Mouse (Mus musculus) hindbrain, embryonic 11.5 days (tissue): ENCODE measurements around the gene Cep128. TPM values are rescaled to one million over a fixed set of nuclear protein-coding genes. Genes with fewer than 3 reads are reported as not detected.

Experiments used
- ATAC-seq: fragments of 200-750 bp; cut with Nextera tagmentation; 2 replicates; pipeline ENCODE4 v1.8.0; 2017; ENCODE audit warnings: mild to moderate bottlenecking, moderate TSS enrichment, moderate library complexity; ENCODE audit not compliant: low FRiP score
- DNase-seq: peaks from one replicate; pipeline ENCODE4 v3.0.0-alpha.2; 2015; ENCODE audit warnings: low spot score
- H3K27ac ChIP-seq: fragments of 300-500 bp; sonication (generic); 2 replicates; pipeline ENCODE4 v1.5.1; 2014; ENCODE audit warnings: mild to moderate bottlenecking, low read depth, low read length
- H3K27me3 ChIP-seq: fragments of 300-500 bp; sonication (generic); 2 replicates; pipeline ENCODE4 v1.6.1; 2014; ENCODE audit warnings: mild to moderate bottlenecking, low read length, moderate library complexity, mixed read lengths; ENCODE audit not compliant: control insufficient read depth, insufficient read depth
- H3K36me3 ChIP-seq: fragments of 300-500 bp; sonication (generic); 2 replicates; pipeline ENCODE4 v1.6.1; 2014; ENCODE audit warnings: mild to moderate bottlenecking, low read length, moderate library complexity, mixed read lengths; ENCODE audit not compliant: control insufficient read depth, insufficient read depth
- H3K4me1 ChIP-seq: fragments of 300-500 bp; sonication (generic); replicated peaks from 2 replicates; pipeline ENCODE4 v1.6.1; 2014; ENCODE audit warnings: low read length, mixed read lengths; ENCODE audit not compliant: control insufficient read depth, insufficient read depth
- H3K4me2 ChIP-seq: fragments of 300-500 bp; sonication (generic); replicated peaks from 2 replicates; pipeline ENCODE4 v1.6.1; 2014; ENCODE audit warnings: mild to moderate bottlenecking, low read depth, low read length
- H3K4me3 ChIP-seq: fragments of 300-500 bp; sonication (generic); 2 replicates; pipeline ENCODE4 v1.5.1; 2014; ENCODE audit warnings: low read depth, low read length
- H3K9ac ChIP-seq: fragments of 300-500 bp; sonication (generic); 2 replicates; pipeline ENCODE4 v1.6.1; 2014; ENCODE audit warnings: low read depth, low read length
- H3K9me3 ChIP-seq: fragments of 300-500 bp; sonication (generic); 2 replicates; pipeline ENCODE4 v1.6.1; 2016; ENCODE audit warnings: low read length; ENCODE audit not compliant: control insufficient read depth
- WGBS: fragments of 180-500 bp; shearing (Covaris S2); extraction: QIAGEN DNeasy Blood & Tissue Kit; methylation state at CpG from one replicate; pipeline ENCODE4 v1.1.7; 2014; 5-methylcytosine and 5-hydroxymethylcytosine counted together
- polyA plus RNA-seq: library from polyadenylated mRNA; unstranded; fragments of >200 nt; fragmentation: Nextera tagmentation; extraction: Ambion mirVana; gene quantifications from 2 replicates; pipeline ENCODE4 v1.2.1, GENCODE M21; 2014

Gene Cep128
- polyA plus RNA-seq, 1 experiment from 2014 or later = 10.7 TPM

DNA sequence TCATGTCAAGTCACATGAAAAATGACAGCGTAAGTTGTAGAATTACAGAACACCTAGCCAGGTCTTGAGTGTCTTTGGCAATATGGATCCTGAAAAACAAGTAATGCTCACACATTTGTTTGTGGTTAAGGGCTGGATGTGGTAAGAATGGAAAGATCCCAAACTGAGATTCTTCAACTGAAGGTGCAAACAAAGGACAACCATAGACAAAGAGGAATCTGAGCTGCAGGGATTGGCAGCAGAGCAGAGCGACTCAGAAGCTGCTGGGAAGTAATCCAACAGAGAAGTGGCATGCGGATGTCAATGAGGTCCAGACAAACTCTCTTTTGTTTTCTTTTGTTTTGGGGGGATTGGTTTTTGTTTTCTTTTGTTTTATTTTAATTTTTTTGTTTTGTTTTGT is 121.4 kb downstream of the Cep128 start:
- Histone ChIP-seq H3K36me3 (no peaks in the 10 kb centered on the region), H3K27me3 (no peaks in the 10 kb centered on the region), H3K9ac (no peak overlapping the region), H3K9me3 (no peaks in the 10 kb centered on the region), H3K4me3 (no peak overlapping the region), H3K4me1 (no peaks in the 10 kb centered on the region), H3K4me2 (no peak overlapping the region), H3K27ac (no peak overlapping the region)
- WGBS = 86% methylated on average over 3 of the region's 3 CpGs
- DNase-seq (no peak), ATAC-seq (no peak)

DNA sequence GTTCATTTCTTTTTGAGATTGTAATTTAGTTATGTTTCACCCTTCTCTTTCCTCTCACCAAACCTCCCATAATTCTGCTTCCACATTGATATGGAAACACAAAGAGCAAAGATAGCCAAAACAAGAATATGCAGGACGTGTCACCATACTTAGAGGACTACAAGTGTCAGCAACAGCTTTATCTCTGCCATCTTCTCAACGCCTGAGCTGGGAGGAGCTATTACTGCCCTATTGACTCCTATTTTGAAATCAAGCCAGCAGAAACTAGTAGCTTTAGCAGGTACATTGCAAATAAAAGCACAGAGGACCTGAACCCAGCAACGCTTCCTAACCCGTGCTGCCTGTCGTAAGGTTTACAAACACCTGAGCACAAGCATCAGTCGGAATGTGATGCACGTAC is 127.9 kb downstream of the Cep128 start:
- H3K4me2 ChIP-seq = no peak overlapping the region

DNA sequence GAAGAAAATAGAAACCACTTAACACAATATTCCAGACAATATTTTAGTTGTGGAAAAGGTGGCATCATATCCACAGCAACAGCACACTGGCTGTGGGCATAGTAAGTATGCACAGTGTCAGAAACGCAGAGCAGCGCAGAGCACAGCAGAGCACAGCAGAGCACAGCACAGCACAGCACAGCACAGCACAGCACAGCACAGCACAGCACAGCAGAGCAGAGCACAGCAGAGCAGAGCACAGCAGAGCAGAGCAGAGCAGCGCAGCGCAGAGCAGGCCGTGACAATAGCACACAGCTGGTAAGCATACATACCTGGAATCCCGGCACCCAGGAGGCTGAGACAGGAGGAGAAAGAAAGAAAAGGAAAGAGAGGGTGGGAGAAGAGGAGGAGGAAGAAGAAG is 129.4 kb downstream of the Cep128 start:
- no peak overlapping the region for H3K4me2 ChIP-seq
- H3K4me3 ChIP-seq = no peak overlapping the region
- H3K36me3 ChIP-seq = no peaks in the 10 kb centered on the region
- no peaks in the 10 kb centered on the region for H3K4me1 ChIP-seq
- H3K9ac ChIP-seq = no peak overlapping the region
- ATAC-seq (no peak), DNase-seq (no peak)
- 96% methylated on average over 6 of the region's 6 CpGs for WGBS
- no peak overlapping the region for H3K27ac ChIP-seq
- H3K9me3 ChIP-seq = no peaks in the 10 kb centered on the region
- H3K27me3 ChIP-seq = no peaks in the 10 kb centered on the region

More for the DNA sequence above, 127.9 kb downstream of the Cep128 start:
- Histone ChIP-seq H3K36me3 (no peaks in the 10 kb centered on the region), H3K4me1 (no peaks in the 10 kb centered on the region), H3K9ac (no peak overlapping the region), H3K4me3 (no peak overlapping the region), H3K9me3 (no peaks in the 10 kb centered on the region), H3K27me3 (no peaks in the 10 kb centered on the region), H3K27ac (no peak overlapping the region)
- 90% methylated on average over 7 of the region's 7 CpGs for WGBS
- DNase-seq (no peak), ATAC-seq (no peak)

DNA sequence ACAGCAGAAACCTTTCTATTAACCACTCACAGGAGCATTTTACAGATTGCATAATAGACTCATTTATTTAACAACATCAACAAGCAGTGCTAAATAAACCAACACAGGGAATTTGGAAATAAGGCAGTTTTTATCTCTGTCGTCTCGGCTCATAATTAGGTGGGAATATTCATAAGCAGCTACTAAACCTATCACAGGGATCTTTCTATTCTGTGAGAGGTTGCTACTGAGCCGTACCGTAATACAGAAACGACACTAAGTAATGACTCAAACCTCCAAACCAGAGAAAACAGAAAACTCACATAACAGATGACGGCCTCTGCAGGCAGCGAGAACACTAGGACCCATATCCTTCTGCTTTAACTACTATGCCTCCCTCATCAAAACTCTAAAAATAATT is 163.6 kb downstream of the Cep128 start:
- no peaks in the 10 kb centered on the region for H3K4me1 ChIP-seq
- no peak overlapping the region for H3K4me3 ChIP-seq
- no peaks in the 10 kb centered on the region for H3K36me3 ChIP-seq
- no peak overlapping the region for H3K27ac ChIP-seq
- DNase-seq (no peak), ATAC-seq (no peak)
- no peak overlapping the region for H3K9ac ChIP-seq
- H3K4me2 ChIP-seq = no peak overlapping the region
- no peaks in the 10 kb centered on the region for H3K27me3 ChIP-seq
- H3K9me3 ChIP-seq = no peaks in the 10 kb centered on the region
- WGBS = 88% methylated on average over 7 of the region's 7 CpGs

DNA sequence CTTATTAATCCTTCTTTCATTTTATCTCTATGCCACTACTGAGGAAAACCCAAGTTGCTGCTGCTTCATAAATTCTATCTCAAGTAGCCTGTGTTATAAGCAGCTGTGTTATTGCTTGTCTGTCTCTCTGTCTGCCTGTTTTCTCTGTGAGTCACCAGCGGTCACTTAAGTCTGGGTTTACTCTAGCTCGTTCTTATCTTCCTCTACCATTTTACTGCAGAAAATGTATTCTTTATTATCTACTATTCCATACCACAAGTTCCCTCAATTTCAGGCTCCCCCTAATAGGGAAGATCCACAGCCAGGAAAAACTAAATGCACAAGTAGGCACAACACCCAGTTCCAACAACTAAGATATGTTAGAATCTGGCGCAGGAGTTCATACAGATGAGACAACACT is 178.7 kb downstream of the Cep128 start:
- no peak for ATAC-seq
- DNase-seq = no peak
- 95% methylated on average over 3 of the region's 3 CpGs for WGBS

DNA sequence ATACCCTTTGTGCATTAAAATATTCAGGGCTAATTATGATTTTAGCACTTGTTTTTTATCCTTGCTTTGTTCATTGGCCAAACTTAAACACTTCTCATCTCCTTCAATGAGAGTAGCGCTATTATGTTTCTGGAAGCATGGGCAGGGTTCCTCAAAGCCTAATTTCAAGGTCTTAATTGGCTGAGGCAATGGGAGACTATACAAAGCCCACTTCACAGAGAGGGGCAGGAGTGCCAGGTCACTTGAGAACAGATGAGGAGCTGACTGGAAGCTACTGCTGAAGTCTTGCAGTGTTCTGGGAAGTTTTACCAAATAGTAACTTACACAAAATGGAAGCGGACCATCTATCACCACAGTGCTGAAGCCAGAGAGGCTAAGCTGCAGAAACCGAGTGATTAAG is 179.9 kb downstream of the Cep128 start:
- Histone ChIP-seq H3K27me3 (no peaks in the 10 kb centered on the region), H3K4me2 (no peak overlapping the region), H3K4me1 (no peaks in the 10 kb centered on the region), H3K4me3 (no peak overlapping the region), H3K9ac (no peak overlapping the region), H3K36me3 (no peaks in the 10 kb centered on the region), H3K27ac (no peak overlapping the region), H3K9me3 (no peaks in the 10 kb centered on the region)
- 85% methylated on average over 3 of the region's 3 CpGs for WGBS
- DNase-seq (no peak), ATAC-seq (no peak)

More for the DNA sequence above, 178.7 kb downstream of the Cep128 start:
- H3K4me2 ChIP-seq = no peak overlapping the region
- H3K27ac ChIP-seq = no peak overlapping the region
- H3K4me3 ChIP-seq = no peak overlapping the region
- no peaks in the 10 kb centered on the region for H3K36me3 ChIP-seq
- no peaks in the 10 kb centered on the region for H3K4me1 ChIP-seq
- H3K9me3 ChIP-seq = no peaks in the 10 kb centered on the region
- H3K9ac ChIP-seq = no peak overlapping the region
- no peaks in the 10 kb centered on the region for H3K27me3 ChIP-seq

DNA sequence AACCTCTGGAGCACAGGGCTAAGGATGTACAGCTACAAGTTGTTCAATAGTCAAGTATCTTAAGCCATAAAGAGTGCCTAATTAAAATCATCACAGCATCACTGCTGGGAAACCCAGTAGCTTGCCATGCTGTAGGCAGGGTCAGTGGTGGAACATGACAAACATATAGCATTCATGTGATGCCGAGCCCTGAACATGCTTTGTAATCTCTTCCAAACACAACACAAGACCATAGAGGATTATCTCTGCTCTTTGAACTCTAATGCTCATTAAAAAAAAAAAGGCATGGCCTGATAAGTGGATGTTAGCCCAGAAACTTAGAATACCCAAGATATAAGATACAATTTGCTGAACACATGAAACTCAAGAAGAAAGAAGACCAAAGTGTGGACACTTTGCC is 181.7 kb downstream of the Cep128 start:
- 91% methylated on average over 1 of the region's 1 CpGs for WGBS
- DNase-seq (no peak), ATAC-seq (no peak)
- H3K9ac ChIP-seq = no peak overlapping the region
- H3K4me2 ChIP-seq = no peak overlapping the region
- H3K27ac ChIP-seq = no peak overlapping the region
- no peaks in the 10 kb centered on the region for H3K27me3 ChIP-seq
- H3K4me3 ChIP-seq = no peak overlapping the region
- no peaks in the 10 kb centered on the region for H3K4me1 ChIP-seq
- no peaks in the 10 kb centered on the region for H3K9me3 ChIP-seq
- H3K36me3 ChIP-seq = no peaks in the 10 kb centered on the region

DNA sequence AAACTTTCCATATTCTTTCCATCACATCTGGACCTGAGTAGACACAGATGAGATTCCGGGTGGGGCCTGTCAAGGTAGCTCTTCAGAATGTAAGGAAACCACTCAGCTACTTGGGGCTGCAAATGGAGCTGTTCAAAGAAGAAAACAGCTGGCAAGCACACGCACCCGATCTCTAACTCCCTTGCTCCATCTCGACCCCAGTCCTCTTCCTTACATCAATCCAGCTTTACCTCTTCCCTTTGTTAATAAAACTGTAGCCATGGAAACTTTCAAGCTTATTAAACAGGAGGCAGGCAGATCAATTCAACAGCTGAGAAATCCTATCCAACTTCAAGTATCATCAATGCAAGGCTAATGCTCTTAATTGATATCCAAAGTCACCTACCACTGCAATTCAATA is 195.1 kb downstream of the Cep128 start:
- ATAC-seq = no peak
- no peak for DNase-seq
- Histone ChIP-seq H3K4me2 (no peak overlapping the region), H3K4me3 (no peak overlapping the region), H3K27ac (no peak overlapping the region), H3K36me3 (no peaks in the 10 kb centered on the region), H3K9ac (no peak overlapping the region), H3K9me3 (no peaks in the 10 kb centered on the region), H3K27me3 (no peaks in the 10 kb centered on the region), H3K4me1 (no peaks in the 10 kb centered on the region)
- WGBS = 53% methylated on average over 4 of the region's 4 CpGs

DNA sequence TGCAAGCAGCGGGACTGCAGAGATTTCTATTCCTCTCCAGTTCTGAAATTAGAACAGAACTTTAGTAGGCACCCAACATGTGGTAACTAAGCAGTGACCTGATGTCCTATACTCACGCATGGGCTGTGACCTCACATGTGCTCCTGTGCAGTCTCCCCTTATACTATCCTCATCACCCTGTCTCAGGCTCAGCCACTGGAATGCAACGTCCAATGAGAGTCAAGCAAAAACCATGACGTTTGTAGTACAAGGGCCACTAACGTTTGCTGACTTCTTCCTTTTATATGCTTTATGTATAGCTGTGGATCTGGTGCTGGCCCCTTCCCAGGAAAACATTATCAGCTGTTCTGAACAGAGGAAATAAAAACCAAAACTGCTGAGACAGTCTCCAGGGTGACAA is 198.6 kb downstream of the Cep128 start:
- WGBS = 82% methylated on average over 5 of the region's 5 CpGs
- Histone ChIP-seq H3K27me3 (no peaks in the 10 kb centered on the region), H3K4me1 (no peaks in the 10 kb centered on the region), H3K9me3 (no peaks in the 10 kb centered on the region), H3K36me3 (no peaks in the 10 kb centered on the region), H3K9ac (no peak overlapping the region), H3K27ac (no peak overlapping the region), H3K4me3 (no peak overlapping the region), H3K4me2 (no peak overlapping the region)
- ATAC-seq (no peak), DNase-seq (no peak)
